Mouse (Mus musculus) cerebellum, adult 18-20 months (tissue): Measurements from ENCODE around the gene Gm20388.

Experiments used
- DNase-seq, 2 experiments: peaks; one replicate each; pipeline ENCODE4 v3.0.0; 2021

Gm20388 gene

GRCm38 (mm10) chr8:120537207-120537817 is 626.7 kb downstream of the Gm20388 start:
- DNase-seq = peak; percentile 80 to 87

GRCm38 (mm10) chr8:120537818-120538396 is 627.3 kb downstream of the Gm20388 start:
- DNase-seq = peak; percentile 84

- DNase-seq = peak; percentile 74 to 75
Measured at GRCm38 (mm10) chr8:120538397-120539240, 628.0 kb downstream of the Gm20388 start.

- DNase-seq = peak in 1 of 2 experiments; percentile 48
Measured at GRCm38 (mm10) chr8:120539381-120539774, 628.7 kb downstream of the Gm20388 start.

- peak in 1 of 2 experiments; percentile 56 for DNase-seq
Measured at GRCm38 (mm10) chr8:120539775-120540625, 629.4 kb downstream of the Gm20388 start.

- DNase-seq = no peak
Measured at GRCm38 (mm10) chr8:120542995-120543394, 632.4 kb downstream of the Gm20388 start.

GRCm38 (mm10) chr8:120543416-120544055 is 632.9 kb downstream of the Gm20388 start:
- DNase-seq = peak in 1 of 2 experiments; percentile 55

GRCm38 (mm10) chr8:120544155-120544554 is 633.5 kb downstream of the Gm20388 start:
- DNase-seq = no peak

- DNase-seq = no peak
Measured at GRCm38 (mm10) chr8:120547562-120547961, 636.9 kb downstream of the Gm20388 start.

- DNase-seq = peak; percentile 73 to 76
Measured at GRCm38 (mm10) chr8:120548313-120548761, 637.7 kb downstream of the Gm20388 start.

GRCm38 (mm10) chr8:120549321-120549921 is 638.8 kb downstream of the Gm20388 start:
- DNase-seq = peak; percentile 59 to 67

GRCm38 (mm10) chr8:120549922-120550321 is 639.3 kb downstream of the Gm20388 start:
- no peak for DNase-seq

- DNase-seq = no peak
Measured at GRCm38 (mm10) chr8:120550430-120550829, 639.8 kb downstream of the Gm20388 start.

GRCm38 (mm10) chr8:120550937-120551676 is 640.5 kb downstream of the Gm20388 start:
- peak; percentile 55 to 64 for DNase-seq

GRCm38 (mm10) chr8:120551677-120551980 is 641.0 kb downstream of the Gm20388 start:
- DNase-seq = no peak

- DNase-seq = peak; percentile 31 to 55
Measured at GRCm38 (mm10) chr8:120552509-120552908, 641.9 kb downstream of the Gm20388 start.

GRCm38 (mm10) chr8:120553441-120554123 is 642.9 kb downstream of the Gm20388 start:
- no peak for DNase-seq

GRCm38 (mm10) chr8:120554466-120555039 is 643.9 kb downstream of the Gm20388 start:
- peak in 1 of 2 experiments; percentile 37 for DNase-seq

- DNase-seq = peak in 1 of 2 experiments; percentile 45
Measured at GRCm38 (mm10) chr8:120556198-120556892, 645.7 kb downstream of the Gm20388 start.
